Mouse (Mus musculus): ENCODE results near the gene Fyco1. TPM values are rescaled to one million over a fixed set of nuclear protein-coding genes. Genes with fewer than 3 reads are reported as not detected.

The Fyco1 gene
- polyA plus RNA-seq (2015; fragmentation: Nextera tagmentation; extraction: Ambion mirVana), result 14.4 and 14.7 TPM in 2 replicates

- Histone ChIP-seq H3K9me3 (replicated peaks) (no peaks in the 10 kb centered on the region), H3K4me2 (peak within 1 kb of the TSS; percentile 79), H3K27ac (replicated peaks) (peak within 1 kb of the TSS; percentile 84), H3K9ac (replicated peaks) (peak within 1 kb of the TSS; percentile 64), H3K27me3 (replicated peaks) (no peaks in the 10 kb centered on the region), H3K4me3 (replicated peaks) (peak within 1 kb of the TSS; percentile 82), H3K36me3 (no peaks in the 10 kb centered on the region), H3K4me1 (peaks cover 11% of the 10 kb centered on the region)
- WGBS, result under 1% methylated on average over 47 of the region's 47 CpGs
- peak; percentile 98 for ATAC-seq (ENCODE audit: low FRiP score)
Measured at GRCm38 (mm10) chr9:123851713-123852448, at the start of gene Fyco1. Gene Fyco1, minus strand, starts transcription at chr9:123851899.

- Histone ChIP-seq H3K27me3 (replicated peaks) (no peaks in the 10 kb centered on the region), H3K27ac (replicated peaks) (no peak overlapping the region), H3K4me1 (no peaks in the 10 kb centered on the region), H3K36me3 (no peaks in the 10 kb centered on the region), H3K4me3 (replicated peaks) (no peak overlapping the region), H3K4me2 (no peak overlapping the region), H3K9ac (replicated peaks) (no peak overlapping the region), H3K9me3 (replicated peaks) (no peaks in the 10 kb centered on the region)
- whole genome bisulfite sequencing, result 75% methylated on average over 4 of the region's 4 CpGs
- no peak for ATAC-seq (ENCODE audit: low FRiP score)
Measured at GRCm38 (mm10) chr9:123872049-123872448, 20.4 kb upstream of the Fyco1 start.

- Histone ChIP-seq H3K4me1 (no peaks in the 10 kb centered on the region), H3K4me3 (replicated peaks) (no peak overlapping the region), H3K9ac (replicated peaks) (no peak overlapping the region), H3K36me3 (no peaks in the 10 kb centered on the region), H3K27me3 (replicated peaks) (no peaks in the 10 kb centered on the region), H3K4me2 (no peak overlapping the region), H3K27ac (replicated peaks) (no peak overlapping the region), H3K9me3 (replicated peaks) (no peaks in the 10 kb centered on the region)
- WGBS, result 58% methylated on average over 6 of the region's 6 CpGs
- no peak for ATAC-seq (ENCODE audit: low FRiP score)
Measured at GRCm38 (mm10) chr9:123869167-123869784, 17.6 kb upstream of the Fyco1 start.

- no peak for ATAC-seq (ENCODE audit: low FRiP score)
- no peaks in the 10 kb centered on the region for H3K9me3 ChIP-seq (replicated peaks)
- H3K9ac ChIP-seq (replicated peaks), result no peak overlapping the region
- no peaks in the 10 kb centered on the region for H3K36me3 ChIP-seq
- no peaks in the 10 kb centered on the region for H3K4me1 ChIP-seq
- no peak overlapping the region for H3K4me3 ChIP-seq (replicated peaks)
- no peaks in the 10 kb centered on the region for H3K27me3 ChIP-seq (replicated peaks)
- no peak overlapping the region for H3K27ac ChIP-seq (replicated peaks)
- no peak overlapping the region for H3K4me2 ChIP-seq
- WGBS, result 95% methylated on average over 1 of the region's 1 CpGs
Measured at GRCm38 (mm10) chr9:123863641-123864040, 11.9 kb upstream of the Fyco1 start.

- no peak for ATAC-seq (ENCODE audit: low FRiP score)
- Histone ChIP-seq H3K4me1 (no peaks in the 10 kb centered on the region), H3K9me3 (replicated peaks) (no peaks in the 10 kb centered on the region), H3K4me3 (replicated peaks) (no peak overlapping the region), H3K27me3 (replicated peaks) (no peaks in the 10 kb centered on the region), H3K9ac (replicated peaks) (no peak overlapping the region), H3K27ac (replicated peaks) (no peak overlapping the region), H3K4me2 (no peak overlapping the region), H3K36me3 (no peaks in the 10 kb centered on the region)
- 87% methylated on average over 1 of the region's 1 CpGs for WGBS
Measured at GRCm38 (mm10) chr9:123862895-123863616, 11.4 kb upstream of the Fyco1 start.

- WGBS, result 92% methylated on average over 9 of the region's 9 CpGs
- no peak within 1 kb of the TSS for H3K27ac ChIP-seq (replicated peaks)
- H3K4me2 ChIP-seq, result no peak within 1 kb of the TSS
- H3K4me3 ChIP-seq (replicated peaks), result no peak within 1 kb of the TSS
- H3K9ac ChIP-seq (replicated peaks), result no peak within 1 kb of the TSS
- no peaks in the 10 kb centered on the region for H3K27me3 ChIP-seq (replicated peaks)
- no peak for ATAC-seq (ENCODE audit: low FRiP score)
- H3K36me3 ChIP-seq, result no peaks in the 10 kb centered on the region
- no peaks in the 10 kb centered on the region for H3K4me1 ChIP-seq
- no peaks in the 10 kb centered on the region for H3K9me3 ChIP-seq (replicated peaks)
Measured at GRCm38 (mm10) chr9:123861929-123862328, 10.2 kb upstream of the Fyco1 start, which contains the start of gene Xcr1. Gene Xcr1, minus strand, starts transcription at chr9:123862029.

- Histone ChIP-seq H3K9me3 (replicated peaks) (no peaks in the 10 kb centered on the region), H3K27ac (replicated peaks) (no peak overlapping the region), H3K4me2 (no peak overlapping the region), H3K27me3 (replicated peaks) (no peaks in the 10 kb centered on the region), H3K36me3 (no peaks in the 10 kb centered on the region), H3K9ac (replicated peaks) (no peak overlapping the region), H3K4me3 (replicated peaks) (no peak overlapping the region), H3K4me1 (peaks cover 3% of the 10 kb centered on the region)
- ATAC-seq (ENCODE audit: low FRiP score), result no peak
- 93% methylated on average over 2 of the region's 2 CpGs for WGBS
Measured at GRCm38 (mm10) chr9:123856836-123857235, 5.1 kb upstream of the Fyco1 start.

GRCm38 (mm10) chr9:123852449-123853390 is 1.0 kb upstream of the Fyco1 start:
- H3K4me3 ChIP-seq (replicated peaks), result peak overlapping the region; percentile 39
- H3K27me3 ChIP-seq (replicated peaks), result no peaks in the 10 kb centered on the region
- H3K9me3 ChIP-seq (replicated peaks), result no peaks in the 10 kb centered on the region
- peak overlapping the region; percentile 79 for H3K27ac ChIP-seq (replicated peaks)
- H3K4me2 ChIP-seq, result peak overlapping the region; percentile 62
- ATAC-seq (ENCODE audit: low FRiP score), result peak; percentile 35
- no peaks in the 10 kb centered on the region for H3K36me3 ChIP-seq
- H3K9ac ChIP-seq (replicated peaks), result peak overlapping the region; percentile 47; the same call in 1 of the 2 replicates
- 67% methylated on average over 5 of the region's 5 CpGs for WGBS
- H3K4me1 ChIP-seq, result peaks cover 11% of the 10 kb centered on the region

- H3K4me3 ChIP-seq (replicated peaks), result peak overlapping the region; percentile 82
- no peaks in the 10 kb centered on the region for H3K9me3 ChIP-seq (replicated peaks)
- peak; percentile 77 for ATAC-seq (ENCODE audit: low FRiP score)
- H3K4me1 ChIP-seq, result peaks cover 11% of the 10 kb centered on the region
- H3K36me3 ChIP-seq, result no peaks in the 10 kb centered on the region
- H3K9ac ChIP-seq (replicated peaks), result peak overlapping the region; percentile 64
- H3K27me3 ChIP-seq (replicated peaks), result no peaks in the 10 kb centered on the region
- H3K27ac ChIP-seq (replicated peaks), result peak overlapping the region; percentile 84
- WGBS, result 0% methylated on average over 26 of the region's 27 CpGs
- H3K4me2 ChIP-seq, result peak overlapping the region; percentile 79
Measured at GRCm38 (mm10) chr9:123851062-123851712, 512 bp downstream of the Fyco1 start.

- peak overlapping the region; percentile 79 for H3K4me2 ChIP-seq
- peak overlapping the region; percentile 82 for H3K4me3 ChIP-seq (replicated peaks)
- 22% methylated on average over 2 of the region's 2 CpGs for WGBS
- H3K9me3 ChIP-seq (replicated peaks), result no peaks in the 10 kb centered on the region
- H3K4me1 ChIP-seq, result peaks cover 11% of the 10 kb centered on the region
- peak overlapping the region; percentile 84 for H3K27ac ChIP-seq (replicated peaks)
- no peaks in the 10 kb centered on the region for H3K36me3 ChIP-seq
- no peak overlapping the region for H3K9ac ChIP-seq (replicated peaks)
- no peak for ATAC-seq (ENCODE audit: low FRiP score)
- no peaks in the 10 kb centered on the region for H3K27me3 ChIP-seq (replicated peaks)
Measured at GRCm38 (mm10) chr9:123850705-123851061, 1.0 kb downstream of the Fyco1 start.
